ENCODE assay signal across 18 mouse cellular contexts in the genomic region with DNA sequence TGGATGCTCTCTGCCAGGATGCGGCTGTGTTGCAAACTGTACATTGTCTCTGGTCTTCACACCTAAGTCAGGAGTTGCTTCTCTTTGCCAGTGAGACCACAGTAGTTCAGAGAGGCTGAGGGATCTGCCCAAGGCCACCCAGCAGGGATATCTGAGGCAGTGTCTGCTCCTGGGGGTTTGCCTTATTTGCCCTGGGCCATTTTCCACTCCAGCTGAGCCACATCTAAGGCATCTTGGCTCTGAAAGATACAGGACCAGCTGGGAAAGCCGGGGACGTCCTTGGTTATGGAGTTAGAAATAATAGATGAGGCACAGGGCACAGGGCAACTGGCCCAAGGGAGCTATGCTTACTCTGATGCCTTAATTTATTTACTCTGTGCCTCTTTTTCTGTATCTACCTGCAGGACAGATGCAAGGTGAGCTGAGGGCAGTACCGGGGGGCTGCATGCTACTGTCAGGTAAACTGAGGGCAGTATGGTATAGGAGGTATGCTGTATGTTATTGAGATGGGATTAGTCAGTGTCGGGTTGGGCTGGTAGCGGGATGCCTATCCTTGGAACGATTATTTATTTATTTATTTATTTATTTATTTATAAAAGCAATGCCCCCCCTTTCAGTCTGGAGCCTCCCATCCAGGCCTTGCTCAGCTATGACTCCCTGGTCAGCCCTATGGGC. TPM values are rescaled to one million over a fixed set of nuclear protein-coding genes. Genes with fewer than 3 reads are reported as not detected.
A peak's percentile ranks its signal among the peaks of the same experiment; 100 is the strongest.
DNase-seq lines count a peak whose midpoint lies in the region; ATAC-seq and TF ChIP-seq lines count a peak whose summit lies in the region.
"Had no signal": no experiment of that assay in that cellular context is flagged by ENCODE, and none has a peak within 500 bp of the region (broad histone marks: within the 10 kb centered on the region; RNA-seq: fewer than 3 reads in every experiment).

No protein-coding gene starts in this region.

- no peak for TF ChIP-seq CTCF in midbrain, postnatal 0 days (IDR thresholded peaks at IDR 0.05)

- peak; percentile 13 for DNase-seq in adrenal gland, adult 2 months
- no peak for DNase-seq in adrenal gland, postnatal 25 days
- DNase-seq in hindbrain, embryonic 11.5 days (ENCODE audit: low spot score), result no peak
- no peak for DNase-seq in midbrain, embryonic 10.5 days (ENCODE audit: low spot score)
- no peak for DNase-seq in midbrain, postnatal 0 days (ENCODE audit: low spot score)
- no peak for DNase-seq in layer of hippocampus, adult 8-10 months (ENCODE audit: low spot score in 2 of 2)

- H3K27ac ChIP-seq in hindbrain, embryonic 12.5 days, result no peak overlapping the region
- H3K27ac ChIP-seq in hindbrain, embryonic 11.5 days (ENCODE audit: low read depth, low read length), result no peak overlapping the region
- H3K27ac ChIP-seq in midbrain, embryonic 15.5 days, result no peak overlapping the region
- H3K27ac ChIP-seq in midbrain, embryonic 10.5 days (replicated peaks), result no peak overlapping the region
- no peak overlapping the region for H3K27ac ChIP-seq in midbrain, postnatal 0 days (ENCODE audit: low read depth, low read length)
- H3K27ac ChIP-seq: embryonic facial prominence, embryonic 13.5 days; heart, embryonic 13.5 days; intestine, embryonic 15.5 days; liver, embryonic 14.5 days; lung, embryonic 15.5 days; stomach, embryonic 15.5 days had no signal

- no peaks in the 10 kb centered on the region for H3K36me3 ChIP-seq in hindbrain, embryonic 12.5 days
- H3K36me3 ChIP-seq in hindbrain, embryonic 11.5 days (ENCODE audit: control insufficient read depth, insufficient read depth, low read length), result no peaks in the 10 kb centered on the region
- no peaks in the 10 kb centered on the region for H3K36me3 ChIP-seq in midbrain, embryonic 15.5 days (replicated peaks)
- H3K36me3 ChIP-seq in midbrain, embryonic 10.5 days, result no peaks in the 10 kb centered on the region
- no peaks in the 10 kb centered on the region for H3K36me3 ChIP-seq in midbrain, postnatal 0 days (ENCODE audit: insufficient read depth, low read length)
- H3K36me3 ChIP-seq: embryonic facial prominence, embryonic 13.5 days; heart, embryonic 13.5 days; intestine, embryonic 15.5 days; lung, embryonic 15.5 days; stomach, embryonic 15.5 days had no signal

- 75% methylated on average over 7 of the region's 7 CpGs for WGBS in hindbrain, embryonic 12.5 days
- 68% methylated on average over 7 of the region's 7 CpGs for WGBS in hindbrain, embryonic 11.5 days
- 72% methylated on average over 7 of the region's 7 CpGs for WGBS in midbrain, embryonic 15.5 days
- WGBS in midbrain, embryonic 10.5 days, result 68% methylated on average over 7 of the region's 7 CpGs
- WGBS in midbrain, postnatal 0 days, result 65% methylated on average over 7 of the region's 7 CpGs

- H3K4me1 ChIP-seq in hindbrain, embryonic 12.5 days, result no peaks in the 10 kb centered on the region
- H3K4me1 ChIP-seq in hindbrain, embryonic 11.5 days (replicated peaks; ENCODE audit: control insufficient read depth, insufficient read depth, low read length), result no peaks in the 10 kb centered on the region
- no peaks in the 10 kb centered on the region for H3K4me1 ChIP-seq in midbrain, embryonic 15.5 days
- peaks cover 3% of the 10 kb centered on the region; the same call in 1 of the 2 replicates for H3K4me1 ChIP-seq in midbrain, embryonic 10.5 days
- H3K4me1 ChIP-seq in midbrain, postnatal 0 days (ENCODE audit: insufficient read depth, low read length), result no peaks in the 10 kb centered on the region
- H3K4me1 ChIP-seq: embryonic facial prominence, embryonic 13.5 days; lung, embryonic 15.5 days; stomach, embryonic 15.5 days had no signal

- peak; percentile 40; the same call in 1 of the 2 replicates for ATAC-seq in hindbrain, embryonic 12.5 days (ENCODE audit: low FRiP score)
- ATAC-seq in hindbrain, embryonic 11.5 days (ENCODE audit: low FRiP score), result no peak
- peak; percentile 42; the same call in 1 of the 2 replicates for ATAC-seq in midbrain, embryonic 15.5 days (replicated peaks)
- ATAC-seq in midbrain, postnatal 0 days (ENCODE audit: low FRiP score), result peak; percentile 13; the same call in 1 of the 2 replicates
- ATAC-seq: CD4-positive, CD25-positive, alpha-beta regulatory T cell, adult 4 months; intestine, embryonic 15.5 days had no signal

- peaks cover 5% of the 10 kb centered on the region; the same call in 1 of the 2 replicates for H3K27me3 ChIP-seq in hindbrain, embryonic 12.5 days
- H3K27me3 ChIP-seq in hindbrain, embryonic 11.5 days (ENCODE audit: control insufficient read depth, insufficient read depth, low read length), result no peaks in the 10 kb centered on the region
- H3K27me3 ChIP-seq in midbrain, embryonic 15.5 days (replicated peaks), result no peaks in the 10 kb centered on the region
- H3K27me3 ChIP-seq in midbrain, embryonic 10.5 days (ENCODE audit: low read depth, poor library complexity, severe bottlenecking), result no peaks in the 10 kb centered on the region
- H3K27me3 ChIP-seq in midbrain, postnatal 0 days (ENCODE audit: insufficient read depth, low read length), result no peaks in the 10 kb centered on the region
- H3K27me3 ChIP-seq: intestine, embryonic 15.5 days; lung, embryonic 15.5 days; Patski; stomach, embryonic 15.5 days had no signal

- H3K9ac ChIP-seq in hindbrain, embryonic 12.5 days, result no peak overlapping the region
- no peak overlapping the region for H3K9ac ChIP-seq in hindbrain, embryonic 11.5 days (ENCODE audit: low read depth, low read length)
- no peak overlapping the region for H3K9ac ChIP-seq in midbrain, embryonic 15.5 days
- H3K9ac ChIP-seq in midbrain, postnatal 0 days (replicated peaks; ENCODE audit: low read length, poor library complexity, severe bottlenecking), result no peak overlapping the region
- H3K9ac ChIP-seq: embryonic facial prominence, embryonic 13.5 days; heart, embryonic 13.5 days; intestine, embryonic 15.5 days; liver, embryonic 14.5 days; lung, embryonic 15.5 days; stomach, embryonic 15.5 days had no signal

- no peaks in the 10 kb centered on the region for H3K9me3 ChIP-seq in hindbrain, embryonic 12.5 days (replicated peaks)
- H3K9me3 ChIP-seq in hindbrain, embryonic 11.5 days (ENCODE audit: control insufficient read depth, low read length), result no peaks in the 10 kb centered on the region
- no peaks in the 10 kb centered on the region for H3K9me3 ChIP-seq in midbrain, embryonic 15.5 days
- no peaks in the 10 kb centered on the region for H3K9me3 ChIP-seq in midbrain, embryonic 10.5 days (replicated peaks)
- H3K9me3 ChIP-seq in midbrain, postnatal 0 days (ENCODE audit: low read length), result no peaks in the 10 kb centered on the region
- H3K9me3 ChIP-seq: embryonic facial prominence, embryonic 13.5 days; heart, embryonic 13.5 days; intestine, embryonic 15.5 days; lung, embryonic 15.5 days; stomach, embryonic 15.5 days had no signal

- no peak overlapping the region for H3K4me2 ChIP-seq in hindbrain, embryonic 12.5 days (replicated peaks)
- no peak overlapping the region for H3K4me2 ChIP-seq in hindbrain, embryonic 11.5 days (replicated peaks; ENCODE audit: low read depth, low read length)
- no peak overlapping the region for H3K4me2 ChIP-seq in midbrain, embryonic 15.5 days
- H3K4me2 ChIP-seq in midbrain, postnatal 0 days (ENCODE audit: low read depth, low read length, poor library complexity, severe bottlenecking), result no peak overlapping the region
- H3K4me2 ChIP-seq: embryonic facial prominence, embryonic 13.5 days; heart, embryonic 13.5 days; intestine, embryonic 15.5 days; lung, embryonic 15.5 days; stomach, embryonic 15.5 days had no signal

- H3K4me3 ChIP-seq in hindbrain, embryonic 12.5 days, result no peak overlapping the region
- H3K4me3 ChIP-seq in hindbrain, embryonic 11.5 days (ENCODE audit: low read depth, low read length), result no peak overlapping the region
- no peak overlapping the region for H3K4me3 ChIP-seq in midbrain, embryonic 15.5 days
- H3K4me3 ChIP-seq in midbrain, embryonic 10.5 days, result no peak overlapping the region
- no peak overlapping the region for H3K4me3 ChIP-seq in midbrain, postnatal 0 days (ENCODE audit: low read depth, low read length)
- H3K4me3 ChIP-seq: embryonic facial prominence, embryonic 13.5 days; heart, embryonic 13.5 days; intestine, embryonic 15.5 days; lung, embryonic 15.5 days; stomach, embryonic 15.5 days had no signal

RNA-seq across cellular contexts. Expression of gene Sfrp5, which starts 14.8 kb away (rescaled TPM):
- total RNA-seq in adrenal gland, adult 2 months (2021), result 1 to 10 TPM; 2.7 to 3.9 TPM
- polyA plus RNA-seq in adrenal gland, adult 2 months (2012; rRNA removed), result 11.5 and 22.6 TPM in 2 replicates
- 1.1 and 1.8 TPM in 2 replicates for total RNA-seq in adrenal gland, postnatal 25 days (2021)
- 1.5 and 1.9 TPM in 2 replicates for polyA plus RNA-seq in hindbrain, embryonic 12.5 days (2016; fragmentation: Nextera tagmentation; extraction: Ambion mirVana)
- polyA plus RNA-seq in hindbrain, embryonic 11.5 days (2014; fragmentation: Nextera tagmentation; extraction: Ambion mirVana), result 0.80 and 0.85 TPM in 2 replicates
- 1.1 and 1.3 TPM in 2 replicates for polyA plus RNA-seq in midbrain, embryonic 15.5 days (2015; fragmentation: Nextera tagmentation; extraction: Ambion mirVana)
- 0.06 TPM in 2 replicates for polyA plus RNA-seq in midbrain, embryonic 10.5 days (2016; fragmentation: Nextera tagmentation; extraction: Ambion mirVana)
- 1.6 and 3.8 TPM in 2 replicates for total RNA-seq in midbrain, postnatal 0 days (2014; rRNA removed)
- polyA plus RNA-seq in midbrain, postnatal 0 days (2015; fragmentation: Nextera tagmentation; extraction: Ambion mirVana), result 2.7 and 2.8 TPM in 2 replicates
- 1 to 10 TPM in 2 of 4 experiments, under 1 TPM in 1, not detected in 1; 0.49 to 2.3 (median 2.0) TPM for total RNA-seq in layer of hippocampus, adult 8-10 months (2022)
- total RNA-seq: granulocyte monocyte progenitor cell, adult 5-6 weeks had no signal
- polyA plus RNA-seq: CD4-positive, CD25-positive, alpha-beta regulatory T cell, adult 4 months had no signal

RNA-seq across cellular contexts. Expression of gene Golga7b, which starts 30.5 kb away (rescaled TPM):
- total RNA-seq in adrenal gland, adult 2 months (2021), result 1 to 10 TPM in 1 of 2 experiments, under 1 TPM in 1; 0.69 to 1.3 TPM
- polyA plus RNA-seq in adrenal gland, adult 2 months (2012; rRNA removed), result 1.1 and 2.8 TPM in 2 replicates
- 0.86 and 1.2 TPM in 2 replicates for total RNA-seq in adrenal gland, postnatal 25 days (2021)
- polyA plus RNA-seq in hindbrain, embryonic 12.5 days (2016; fragmentation: Nextera tagmentation; extraction: Ambion mirVana), result 11.5 and 11.6 TPM in 2 replicates
- polyA plus RNA-seq in hindbrain, embryonic 11.5 days (2014; fragmentation: Nextera tagmentation; extraction: Ambion mirVana), result 3.9 and 5.0 TPM in 2 replicates
- polyA plus RNA-seq in midbrain, embryonic 15.5 days (2015; fragmentation: Nextera tagmentation; extraction: Ambion mirVana), result 62.7 and 65.5 TPM in 2 replicates
- polyA plus RNA-seq in midbrain, embryonic 10.5 days (2016; fragmentation: Nextera tagmentation; extraction: Ambion mirVana), result 1.0 and 2.2 TPM in 2 replicates
- 92.0 and 92.8 TPM in 2 replicates for total RNA-seq in midbrain, postnatal 0 days (2014; rRNA removed)
- polyA plus RNA-seq in midbrain, postnatal 0 days (2015; fragmentation: Nextera tagmentation; extraction: Ambion mirVana), result 68.9 and 70.3 TPM in 2 replicates
- total RNA-seq in layer of hippocampus, adult 8-10 months (2022), result 10 to 100 TPM; 58.0 to 67.6 (median 63.1) TPM
- total RNA-seq: granulocyte monocyte progenitor cell, adult 5-6 weeks had no signal
- polyA plus RNA-seq: kidney, embryonic 14.5 days; liver, embryonic 14.5 days had no signal

RNA-seq across cellular contexts. Expression of gene Zfyve27, which starts 53.1 kb away (rescaled TPM):
- 10 to 100 TPM; 43.6 to 47.9 TPM for total RNA-seq in adrenal gland, adult 2 months (2021)
- 37.6 and 49.2 TPM in 2 replicates for polyA plus RNA-seq in adrenal gland, adult 2 months (2012; rRNA removed)
- 51.8 and 73.5 TPM in 2 replicates for total RNA-seq in adrenal gland, postnatal 25 days (2021)
- polyA plus RNA-seq in hindbrain, embryonic 12.5 days (2016; fragmentation: Nextera tagmentation; extraction: Ambion mirVana), result 53.6 and 55.2 TPM in 2 replicates
- polyA plus RNA-seq in hindbrain, embryonic 11.5 days (2014; fragmentation: Nextera tagmentation; extraction: Ambion mirVana), result 17.8 and 18.4 TPM in 2 replicates
- polyA plus RNA-seq in midbrain, embryonic 15.5 days (2015; fragmentation: Nextera tagmentation; extraction: Ambion mirVana), result 70.3 and 74.2 TPM in 2 replicates
- polyA plus RNA-seq in midbrain, embryonic 10.5 days (2016; fragmentation: Nextera tagmentation; extraction: Ambion mirVana), result 29.4 and 36.4 TPM in 2 replicates
- total RNA-seq in midbrain, postnatal 0 days (2014; rRNA removed), result 71.8 and 83.9 TPM in 2 replicates
- polyA plus RNA-seq in midbrain, postnatal 0 days (2015; fragmentation: Nextera tagmentation; extraction: Ambion mirVana), result 48.8 and 50.6 TPM in 2 replicates
- total RNA-seq in layer of hippocampus, adult 8-10 months (2022), result 100 to 1,000 TPM in 2 of 4 experiments, 10 to 100 TPM in 2; 79.7 to 113 (median 98.0) TPM
